Mouse (Mus musculus): ENCODE data around the gene Arhgap5. TPM values are rescaled to one million over a fixed set of nuclear protein-coding genes. Genes with fewer than 3 reads are reported as not detected.

Gene Arhgap5
- polyA plus RNA-seq (2015; fragmentation: Nextera tagmentation; extraction: Ambion mirVana): 30.3 and 32.9 TPM in 2 replicates

GRCm38 (mm10) chr12:52503456-52504320 lies at the start of gene Arhgap5:
Gene Arhgap5, plus strand, starts transcription at chr12:52503972.
- Histone ChIP-seq H3K36me3 (no peaks in the 10 kb centered on the region), H3K27me3 (replicated peaks) (no peaks in the 10 kb centered on the region), H3K4me3 (replicated peaks) (peak within 1 kb of the TSS; percentile 80), H3K9me3 (replicated peaks) (no peaks in the 10 kb centered on the region), H3K4me2 (peak within 1 kb of the TSS; percentile 72), H3K9ac (replicated peaks) (peak within 1 kb of the TSS; percentile 92), H3K4me1 (peaks cover 14% of the 10 kb centered on the region), H3K27ac (replicated peaks) (peak within 1 kb of the TSS; percentile 99)
- ATAC-seq (ENCODE audit: low FRiP score): peak; percentile 95
- WGBS: under 1% methylated on average over 62 of the region's 119 CpGs

- Histone ChIP-seq H3K36me3 (no peaks in the 10 kb centered on the region), H3K9ac (replicated peaks) (no peak overlapping the region), H3K4me1 (no peaks in the 10 kb centered on the region), H3K27me3 (replicated peaks) (no peaks in the 10 kb centered on the region), H3K27ac (replicated peaks) (no peak overlapping the region), H3K9me3 (replicated peaks) (no peaks in the 10 kb centered on the region), H3K4me2 (no peak overlapping the region), H3K4me3 (replicated peaks) (no peak overlapping the region)
- ATAC-seq (ENCODE audit: low FRiP score): no peak
Observed at GRCm38 (mm10) chr12:52464593-52464992, 39.2 kb upstream of the Arhgap5 start.

- no peak for ATAC-seq (ENCODE audit: low FRiP score)
- no peaks in the 10 kb centered on the region for H3K4me1 ChIP-seq
- WGBS: 85% methylated on average over 4 of the region's 4 CpGs
- no peaks in the 10 kb centered on the region for H3K36me3 ChIP-seq
- no peaks in the 10 kb centered on the region for H3K9me3 ChIP-seq (replicated peaks)
- H3K4me3 ChIP-seq (replicated peaks): no peak overlapping the region
- H3K27ac ChIP-seq (replicated peaks): no peak overlapping the region
- H3K9ac ChIP-seq (replicated peaks): no peak overlapping the region
- H3K27me3 ChIP-seq (replicated peaks): no peaks in the 10 kb centered on the region
- H3K4me2 ChIP-seq: no peak overlapping the region
Observed at GRCm38 (mm10) chr12:52471621-52472020, 32.2 kb upstream of the Arhgap5 start.

GRCm38 (mm10) chr12:52473988-52474968 lies 29.5 kb upstream of the Arhgap5 start:
- no peaks in the 10 kb centered on the region for H3K27me3 ChIP-seq (replicated peaks)
- ATAC-seq (ENCODE audit: low FRiP score): peak; percentile 28; the same call in 1 of the 2 replicates
- no peaks in the 10 kb centered on the region for H3K36me3 ChIP-seq
- no peak overlapping the region for H3K9ac ChIP-seq (replicated peaks)
- H3K9me3 ChIP-seq (replicated peaks): no peaks in the 10 kb centered on the region
- WGBS: 48% methylated on average over 18 of the region's 18 CpGs
- H3K4me3 ChIP-seq (replicated peaks): no peak overlapping the region
- H3K4me2 ChIP-seq: peak overlapping the region; percentile 25
- 0 out of 2 replicates have a peak overlapping the region, but pooled peaks have one; percentile 33 for H3K27ac ChIP-seq (replicated peaks)
- H3K4me1 ChIP-seq: no peaks in the 10 kb centered on the region

- Histone ChIP-seq H3K4me1 (no peaks in the 10 kb centered on the region), H3K4me3 (replicated peaks) (no peak overlapping the region), H3K27ac (replicated peaks) (no peak overlapping the region), H3K9me3 (replicated peaks) (no peaks in the 10 kb centered on the region), H3K9ac (replicated peaks) (no peak overlapping the region), H3K36me3 (no peaks in the 10 kb centered on the region), H3K4me2 (no peak overlapping the region), H3K27me3 (replicated peaks) (no peaks in the 10 kb centered on the region)
- ATAC-seq (ENCODE audit: low FRiP score): no peak
- WGBS: 46% methylated on average over 6 of the region's 6 CpGs
Observed at GRCm38 (mm10) chr12:52476036-52476435, 27.7 kb upstream of the Arhgap5 start.

- Histone ChIP-seq H3K27me3 (replicated peaks) (no peaks in the 10 kb centered on the region), H3K4me2 (no peak overlapping the region), H3K9ac (replicated peaks) (no peak overlapping the region), H3K4me1 (no peaks in the 10 kb centered on the region), H3K36me3 (no peaks in the 10 kb centered on the region), H3K9me3 (replicated peaks) (no peaks in the 10 kb centered on the region), H3K4me3 (replicated peaks) (no peak overlapping the region), H3K27ac (replicated peaks) (no peak overlapping the region)
- 73% methylated on average over 8 of the region's 8 CpGs for WGBS
- no peak for ATAC-seq (ENCODE audit: low FRiP score)
Observed at GRCm38 (mm10) chr12:52478611-52479010, 25.2 kb upstream of the Arhgap5 start.

GRCm38 (mm10) chr12:52479323-52479722 lies 24.4 kb upstream of the Arhgap5 start:
- Histone ChIP-seq H3K4me2 (no peak overlapping the region), H3K36me3 (no peaks in the 10 kb centered on the region)
- WGBS: 89% methylated on average over 6 of the region's 6 CpGs

GRCm38 (mm10) chr12:52480851-52481250 lies 22.9 kb upstream of the Arhgap5 start:
- Histone ChIP-seq H3K9ac (replicated peaks) (no peak overlapping the region), H3K4me3 (replicated peaks) (no peak overlapping the region), H3K4me2 (no peak overlapping the region), H3K36me3 (no peaks in the 10 kb centered on the region), H3K9me3 (replicated peaks) (no peaks in the 10 kb centered on the region), H3K4me1 (no peaks in the 10 kb centered on the region), H3K27me3 (replicated peaks) (no peaks in the 10 kb centered on the region), H3K27ac (replicated peaks) (no peak overlapping the region)
- ATAC-seq (ENCODE audit: low FRiP score): no peak
- 89% methylated on average over 9 of the region's 9 CpGs for WGBS

More at GRCm38 (mm10) chr12:52479323-52479722, 24.4 kb upstream of the Arhgap5 start:
- no peak overlapping the region for H3K9ac ChIP-seq (replicated peaks)
- no peaks in the 10 kb centered on the region for H3K9me3 ChIP-seq (replicated peaks)
- no peaks in the 10 kb centered on the region for H3K4me1 ChIP-seq
- ATAC-seq (ENCODE audit: low FRiP score): no peak
- no peak overlapping the region for H3K4me3 ChIP-seq (replicated peaks)
- no peak overlapping the region for H3K27ac ChIP-seq (replicated peaks)
- no peaks in the 10 kb centered on the region for H3K27me3 ChIP-seq (replicated peaks)

- ATAC-seq (ENCODE audit: low FRiP score): no peak
- no peak overlapping the region for H3K4me2 ChIP-seq
- H3K27ac ChIP-seq (replicated peaks): no peak overlapping the region
- H3K27me3 ChIP-seq (replicated peaks): no peaks in the 10 kb centered on the region
- no peaks in the 10 kb centered on the region for H3K4me1 ChIP-seq
- 82% methylated on average over 5 of the region's 5 CpGs for WGBS
- no peaks in the 10 kb centered on the region for H3K9me3 ChIP-seq (replicated peaks)
- no peaks in the 10 kb centered on the region for H3K36me3 ChIP-seq
- no peak overlapping the region for H3K9ac ChIP-seq (replicated peaks)
- H3K4me3 ChIP-seq (replicated peaks): no peak overlapping the region
Observed at GRCm38 (mm10) chr12:52481969-52482550, 21.7 kb upstream of the Arhgap5 start.

- H3K4me3 ChIP-seq (replicated peaks): no peak overlapping the region
- H3K9me3 ChIP-seq (replicated peaks): no peaks in the 10 kb centered on the region
- 95% methylated on average over 9 of the region's 9 CpGs for WGBS
- no peak overlapping the region for H3K9ac ChIP-seq (replicated peaks)
- no peaks in the 10 kb centered on the region for H3K4me1 ChIP-seq
- no peak overlapping the region for H3K27ac ChIP-seq (replicated peaks)
- H3K27me3 ChIP-seq (replicated peaks): no peaks in the 10 kb centered on the region
- H3K36me3 ChIP-seq: no peaks in the 10 kb centered on the region
- ATAC-seq (ENCODE audit: low FRiP score): no peak
- no peak overlapping the region for H3K4me2 ChIP-seq
Observed at GRCm38 (mm10) chr12:52483219-52483618, 20.6 kb upstream of the Arhgap5 start.

- Histone ChIP-seq H3K4me3 (replicated peaks) (no peak overlapping the region), H3K4me2 (peak overlapping the region; percentile 25), H3K36me3 (no peaks in the 10 kb centered on the region), H3K9ac (replicated peaks) (no peak overlapping the region), H3K9me3 (replicated peaks) (no peaks in the 10 kb centered on the region), H3K4me1 (peaks cover 5% of the 10 kb centered on the region; the same call in 1 of the 2 replicates), H3K27ac (replicated peaks) (no peak overlapping the region), H3K27me3 (replicated peaks) (no peaks in the 10 kb centered on the region)
- 17% methylated on average over 15 of the region's 15 CpGs for WGBS
- ATAC-seq (ENCODE audit: low FRiP score): no peak
Observed at GRCm38 (mm10) chr12:52488266-52488975, 15.4 kb upstream of the Arhgap5 start.
